Mouse (Mus musculus) small intestine, adult 2 months (tissue): ENCODE measurements around the gene Lefty2.
A peak's percentile ranks its signal among the peaks of the same experiment; 100 is the strongest.

Experiments
- CTCF ChIP-seq: fragments of 200-500 bp; IDR thresholded peaks from 2 replicates; pipeline ENCODE4 v1.5.1; 2012; ENCODE audit warnings: low read depth, mild to moderate bottlenecking, control low read depth, inconsistent platforms, low read length, moderate library complexity, mixed read lengths; ENCODE audit not compliant: insufficient replicate concordance, insufficient read length; ENCODE audit errors: extremely low read depth
- POLR2A ChIP-seq: fragments of 200-500 bp; IDR thresholded peaks from 2 replicates; pipeline ENCODE4 v1.6.1; 2012; ENCODE audit warnings: low read depth, mild to moderate bottlenecking, control low read depth, inconsistent platforms, low read length, moderate library complexity

DNA sequence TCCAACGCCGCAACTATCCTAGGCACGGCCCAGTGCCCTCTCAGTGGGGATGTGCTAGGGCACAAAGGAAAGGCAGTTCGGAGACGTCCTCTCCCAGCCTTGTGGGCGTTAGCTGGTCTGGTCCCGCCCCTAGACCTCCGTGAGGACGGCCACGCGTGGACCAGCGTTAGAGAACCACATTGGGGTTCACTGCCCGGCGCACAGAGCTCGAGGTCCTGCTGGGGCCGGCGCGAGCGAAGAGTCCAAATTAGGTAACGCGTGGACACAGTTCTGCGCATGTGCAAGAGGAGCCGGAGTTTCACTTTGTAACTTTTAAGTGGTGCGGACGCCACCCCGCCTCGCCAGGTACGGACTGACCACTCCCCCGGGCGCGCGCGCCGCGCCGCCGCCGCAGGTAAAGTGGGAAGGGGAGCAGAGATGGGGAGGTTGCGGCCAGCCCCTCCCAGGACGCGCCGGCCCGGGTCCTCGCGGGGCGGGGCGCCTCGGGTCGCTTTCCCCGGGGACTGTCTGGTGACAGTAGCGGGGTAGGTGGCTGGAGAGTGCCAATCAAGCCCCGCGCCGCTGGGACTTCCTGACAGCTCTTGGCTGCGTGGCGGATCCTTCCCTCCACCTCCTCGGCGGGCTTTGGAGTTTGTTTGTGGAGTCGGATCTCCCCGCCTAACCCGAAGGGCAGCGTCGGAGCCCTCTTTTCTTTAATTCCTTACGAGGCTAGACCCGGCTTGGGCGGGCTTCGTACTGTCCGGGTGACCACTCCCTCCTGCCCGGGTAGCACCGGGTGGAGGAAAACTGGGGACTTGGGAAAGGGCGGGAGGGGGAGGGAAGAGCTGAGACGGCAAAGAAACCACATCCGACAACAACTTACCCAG lies 49.5 kb downstream of the Lefty2 start, which contains the start of gene Tmem63a:
- TF ChIP-seq CTCF (no peak), POLR2A (peak; percentile 69)
